Mouse (Mus musculus) thymus, adult 2 months (tissue): ENCODE results near the gene Pip5k1b.

Source experiments
- CTCF ChIP-seq: fragments of 200-500 bp; IDR thresholded peaks from 2 replicates; pipeline ENCODE4 v1.5.1; 2012; ENCODE audit warnings: mild to moderate bottlenecking, control low read depth, low read length, moderate library complexity, borderline replicate concordance; ENCODE audit not compliant: control insufficient read depth, poor library complexity, insufficient read depth; ENCODE audit errors: extremely low read depth
- POLR2A ChIP-seq: fragments of 200-500 bp; IDR thresholded peaks from 2 replicates; pipeline ENCODE4 v1.6.1; 2012; ENCODE audit warnings: mild to moderate bottlenecking, low read length, control low read depth, moderate library complexity; ENCODE audit not compliant: control insufficient read depth, poor library complexity, insufficient read depth; ENCODE audit errors: extremely low read depth

DNA sequence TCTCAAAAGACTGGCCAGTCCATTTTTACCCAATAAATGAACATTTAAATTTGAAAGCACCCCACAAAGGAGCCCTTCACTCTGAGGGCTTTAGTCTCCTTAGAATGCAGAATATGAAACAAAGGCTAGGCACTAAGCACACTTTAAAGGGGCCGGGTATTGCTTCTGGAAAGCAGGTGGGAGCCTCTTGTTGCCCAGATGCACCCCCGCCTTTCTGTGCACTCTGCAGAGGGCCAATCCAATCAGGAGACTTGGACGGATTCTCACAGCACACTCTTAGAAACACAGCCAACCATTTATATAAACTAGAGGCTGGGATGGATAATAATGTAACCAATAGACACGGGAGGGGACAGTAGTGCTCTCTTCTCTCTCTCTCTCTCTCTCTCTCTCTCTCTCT lies 287.1 kb downstream of the Pip5k1b start:
- TF ChIP-seq CTCF, result no peak
- TF ChIP-seq POLR2A, result no peak
